Mouse (Mus musculus) layer of hippocampus, adult 2 months (tissue): ENCODE data around the gene Gnaq. TPM values are rescaled to one million over a fixed set of nuclear protein-coding genes. Genes with fewer than 3 reads are reported as not detected.

Experiments used
- DNase-seq, 2 experiments: peaks; one replicate each; pipeline ENCODE4 v3.0.0; 2022; ENCODE audit warnings: low spot score in 2 of 2
- H3K27ac ChIP-seq: fragments of 200-600 bp; 2 replicates; pipeline ENCODE4 v1.8.1; 2022
- H3K4me3 ChIP-seq: fragments of 200-600 bp; 2 replicates; pipeline ENCODE4 v1.8.1; 2022; ENCODE audit warnings: mild to moderate bottlenecking
- CTCF ChIP-seq: fragments of 200-600 bp; conservative IDR thresholded peaks from 2 replicates; pipeline ENCODE4 v1.8.1; 2022; ENCODE audit warnings: antibody characterized with exemption, mild to moderate bottlenecking, moderate library complexity
- total RNA-seq, 2 experiments: library from RNA; stranded (reverse); gene quantifications; 2 replicates each; pipeline ENCODE4 v1.2.3; 2021

Gnaq gene
- total RNA-seq, 2 experiments from 2014 or later, result 204 to 207 TPM

GRCm38 (mm10) chr19:16131831-16132230, 800 bp upstream of the Gnaq start:
- Histone ChIP-seq H3K27ac (peak overlapping the region; percentile 98), H3K4me3 (peak overlapping the region; percentile 64)
- TF ChIP-seq CTCF, result no peak
- no peak for DNase-seq

GRCm38 (mm10) chr19:16132340-16132790, 266 bp upstream of the Gnaq start:
- H3K27ac ChIP-seq, result peak overlapping the region; percentile 98
- peak overlapping the region; percentile 64 for H3K4me3 ChIP-seq
- peak; percentile 38 for TF ChIP-seq CTCF
- peak; percentile 89 to 91 for DNase-seq

- peak overlapping the region; percentile 89 for H3K4me3 ChIP-seq
- TF ChIP-seq CTCF, result no peak
- H3K27ac ChIP-seq, result peak overlapping the region; percentile 98
- peak; percentile 41 to 56 for DNase-seq
These were observed 462 bp downstream of the Gnaq start for GRCm38 (mm10) chr19:16132865-16133720.

- TF ChIP-seq CTCF, result no peak
- Histone ChIP-seq H3K27ac (peak overlapping the region; percentile 98), H3K4me3 (peak overlapping the region; percentile 89)
- no peak for DNase-seq
These were observed 1.3 kb downstream of the Gnaq start for GRCm38 (mm10) chr19:16133721-16134570.

GRCm38 (mm10) chr19:16138064-16138580, 5.5 kb downstream of the Gnaq start:
- no peak for TF ChIP-seq CTCF
- no peak for DNase-seq
- peak overlapping the region; percentile 62; the same call in 1 of the 2 replicates for H3K27ac ChIP-seq
- H3K4me3 ChIP-seq, result peak overlapping the region; percentile 35

- no peak for DNase-seq
- no peak for TF ChIP-seq CTCF
- Histone ChIP-seq H3K4me3 (no peak overlapping the region), H3K27ac (peak overlapping the region; percentile 64; the same call in 1 of the 2 replicates)
These were observed 8.1 kb downstream of the Gnaq start for GRCm38 (mm10) chr19:16140710-16141109.

GRCm38 (mm10) chr19:16141857-16142256, 9.2 kb downstream of the Gnaq start:
- Histone ChIP-seq H3K4me3 (no peak overlapping the region; the same call in 1 of the 2 replicates), H3K27ac (peak overlapping the region; percentile 64)
- no peak for TF ChIP-seq CTCF
- DNase-seq, result no peak

- DNase-seq, result no peak
- H3K27ac ChIP-seq, result peak overlapping the region; percentile 64; the same call in 1 of the 2 replicates
- no peak overlapping the region for H3K4me3 ChIP-seq
- no peak for TF ChIP-seq CTCF
These were observed 10.4 kb downstream of the Gnaq start for GRCm38 (mm10) chr19:16142990-16143389.

- H3K4me3 ChIP-seq, result no peak overlapping the region
- TF ChIP-seq CTCF, result no peak
- H3K27ac ChIP-seq, result peak overlapping the region; percentile 29; the same call in 1 of the 2 replicates
- peak; percentile 36 to 49 for DNase-seq
These were observed 14.8 kb downstream of the Gnaq start for GRCm38 (mm10) chr19:16147446-16147845.

GRCm38 (mm10) chr19:16149094-16149493, 16.5 kb downstream of the Gnaq start:
- DNase-seq, result no peak
- H3K27ac ChIP-seq, result no peak overlapping the region
- no peak for TF ChIP-seq CTCF
- H3K4me3 ChIP-seq, result no peak overlapping the region

GRCm38 (mm10) chr19:16150328-16150727, 17.7 kb downstream of the Gnaq start:
- Histone ChIP-seq H3K4me3 (no peak overlapping the region), H3K27ac (peak overlapping the region; percentile 25)
- no peak for TF ChIP-seq CTCF
- DNase-seq, result no peak

- Histone ChIP-seq H3K4me3 (no peak overlapping the region), H3K27ac (no peak overlapping the region)
- no peak for DNase-seq
- TF ChIP-seq CTCF, result peak; percentile 42
These were observed 21.2 kb downstream of the Gnaq start for GRCm38 (mm10) chr19:16153851-16154250.

GRCm38 (mm10) chr19:16154480-16154879, 21.8 kb downstream of the Gnaq start:
- no peak for TF ChIP-seq CTCF
- no peak overlapping the region for H3K27ac ChIP-seq
- H3K4me3 ChIP-seq, result no peak overlapping the region
- no peak for DNase-seq
